Mouse (Mus musculus): Measurements from ENCODE around the gene Zbtb37.

DNA sequence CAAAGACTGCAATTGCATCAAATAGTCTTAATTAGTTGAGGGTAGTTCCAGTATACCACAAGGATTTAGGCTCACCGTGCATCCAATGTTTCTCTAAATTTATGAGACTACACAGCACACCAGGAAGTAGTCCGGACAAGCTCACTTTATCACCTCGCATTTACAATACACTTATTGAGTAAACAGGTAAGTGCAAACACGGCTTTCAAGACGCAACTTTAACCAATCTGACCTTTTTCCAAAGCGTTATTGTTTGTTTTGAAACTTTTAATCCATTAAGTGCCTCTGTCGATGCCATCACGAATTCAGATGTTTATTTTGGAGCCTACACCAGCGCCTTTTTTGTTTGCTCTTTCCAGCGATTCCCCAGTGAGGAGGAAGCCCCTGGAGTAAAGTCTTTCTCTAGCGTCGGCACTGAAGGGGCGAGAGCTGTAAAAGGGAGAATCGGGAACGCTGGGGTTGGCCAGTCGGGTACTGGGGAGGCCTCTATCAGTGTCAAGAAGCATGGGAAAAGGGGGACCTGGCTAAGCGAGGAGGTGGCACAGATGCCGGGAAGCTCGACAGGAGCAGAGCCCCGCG is 704 bp downstream of the Zbtb37 start:
- TF ChIP-seq CTCF (IDR thresholded peaks at IDR 0.05; ENCODE audit: low read depth, low read length) (no peak), POLR2A (IDR thresholded peaks at IDR 0.05; ENCODE audit: insufficient read depth, low read length) (no peak)
